Mouse (Mus musculus): ENCODE measurements around the gene Tbxas1. TPM values are rescaled to one million over a fixed set of nuclear protein-coding genes. Genes with fewer than 3 reads are reported as not detected.

Tbxas1 gene
- polyA plus RNA-seq, 1 experiment from 2014 or later, result 2.7 TPM

- Histone ChIP-seq H3K9ac (no peak overlapping the region), H3K27ac (replicated peaks) (no peak overlapping the region), H3K4me1 (replicated peaks) (peaks cover 36% of the 10 kb centered on the region), H3K9me3 (no peaks in the 10 kb centered on the region), H3K4me2 (no peak overlapping the region), H3K36me3 (no peaks in the 10 kb centered on the region), H3K27me3 (no peaks in the 10 kb centered on the region), H3K4me3 (no peak overlapping the region)
- 85% methylated on average over 3 of the region's 3 CpGs for WGBS
- ATAC-seq (ENCODE audit: low FRiP score, low read depth), result no peak
Measured at GRCm38 (mm10) chr6:38841551-38841950, 33.7 kb upstream of the Tbxas1 start.

DNA sequence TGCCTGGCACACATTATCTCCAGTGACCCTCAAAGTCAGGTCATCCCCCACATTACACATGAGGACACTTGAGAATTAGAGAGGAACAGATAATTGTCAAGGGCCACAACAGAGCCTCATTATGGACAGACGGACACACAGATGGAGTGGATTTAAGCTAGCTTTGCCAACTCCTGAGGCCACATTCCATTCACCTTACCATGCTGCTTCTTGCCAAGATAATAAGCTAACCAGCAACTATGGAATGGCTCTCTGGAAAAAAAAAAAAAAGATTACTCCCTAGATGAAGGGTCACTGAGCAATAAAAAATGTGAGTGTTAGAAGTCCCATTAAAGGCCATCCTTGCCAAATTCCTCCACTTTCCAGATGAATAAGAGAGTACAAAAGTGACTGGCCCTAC, 30.1 kb upstream of the Tbxas1 start:
- WGBS, result 67% methylated on average over 1 of the region's 1 CpGs
- peaks cover 66% of the 10 kb centered on the region for H3K4me1 ChIP-seq (replicated peaks)

GRCm38 (mm10) chr6:38845876-38846275, 29.3 kb upstream of the Tbxas1 start:
- H3K4me2 ChIP-seq, result no peak overlapping the region
- no peaks in the 10 kb centered on the region for H3K9me3 ChIP-seq
- WGBS, result 41% methylated on average over 5 of the region's 5 CpGs
- H3K4me1 ChIP-seq (replicated peaks), result peaks cover 60% of the 10 kb centered on the region
- ATAC-seq (ENCODE audit: low FRiP score, low read depth), result no peak
- 0 out of 2 replicates have a peak overlapping the region, but pooled peaks have one; percentile 55 for H3K27ac ChIP-seq (replicated peaks)
- H3K9ac ChIP-seq, result no peak overlapping the region
- no peaks in the 10 kb centered on the region for H3K36me3 ChIP-seq
- H3K27me3 ChIP-seq, result no peaks in the 10 kb centered on the region
- H3K4me3 ChIP-seq, result no peak overlapping the region

More for the DNA sequence above, 30.1 kb upstream of the Tbxas1 start:
- no peak overlapping the region for H3K4me2 ChIP-seq
- H3K27ac ChIP-seq (replicated peaks), result no peak overlapping the region
- no peak overlapping the region for H3K9ac ChIP-seq
- ATAC-seq (ENCODE audit: low FRiP score, low read depth), result no peak
- H3K4me3 ChIP-seq, result no peak overlapping the region
- no peaks in the 10 kb centered on the region for H3K27me3 ChIP-seq
- no peaks in the 10 kb centered on the region for H3K36me3 ChIP-seq
- H3K9me3 ChIP-seq, result no peaks in the 10 kb centered on the region

DNA sequence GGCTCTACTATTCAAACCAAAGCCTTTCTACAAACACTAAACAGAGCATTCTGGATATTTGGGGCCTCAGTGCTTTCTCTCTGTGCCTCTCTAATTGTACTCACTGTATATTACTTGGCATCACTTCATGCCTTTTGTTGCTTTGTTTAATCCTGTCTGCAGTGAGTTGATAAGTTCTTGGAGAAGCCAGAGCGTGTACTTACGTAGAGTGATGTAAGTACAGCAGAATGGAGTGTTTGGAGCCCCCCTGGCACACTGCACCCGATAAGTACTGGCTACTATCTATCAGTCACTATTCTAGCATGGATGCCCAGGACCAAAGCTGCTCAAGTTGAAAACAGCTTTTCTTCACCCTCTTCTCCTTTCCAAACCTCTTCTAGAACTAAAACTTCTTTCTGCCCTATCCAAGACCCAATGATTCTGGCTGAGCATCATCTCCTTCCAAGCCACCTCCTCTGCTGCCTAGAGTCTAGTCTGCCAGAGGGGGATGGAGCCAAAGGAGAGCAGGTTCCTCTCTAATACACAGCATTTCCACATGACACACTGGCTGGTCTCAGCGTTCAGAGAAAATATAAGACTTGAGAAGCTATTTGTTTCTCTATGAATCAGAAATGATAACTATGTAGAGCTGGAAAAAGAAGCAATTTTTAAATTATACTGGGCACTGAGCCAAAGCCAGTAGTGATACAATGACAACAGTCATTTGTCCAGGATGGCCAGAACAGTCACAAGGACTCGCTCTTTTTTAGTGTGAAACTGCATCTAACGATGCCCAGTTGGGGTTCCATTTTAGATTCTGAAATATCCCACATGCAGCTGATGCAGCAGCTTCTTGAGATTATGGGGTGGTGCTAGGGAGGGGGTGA, 28.6 kb upstream of the Tbxas1 start:
- peak; percentile 35; the same call in 1 of the 2 replicates for ATAC-seq (ENCODE audit: low FRiP score, low read depth)
- Histone ChIP-seq H3K4me2 (no peak overlapping the region), H3K27ac (replicated peaks) (peak overlapping the region; percentile 55), H3K36me3 (no peaks in the 10 kb centered on the region), H3K9me3 (no peaks in the 10 kb centered on the region), H3K27me3 (no peaks in the 10 kb centered on the region), H3K9ac (no peak overlapping the region), H3K4me1 (replicated peaks) (peaks cover 55% of the 10 kb centered on the region), H3K4me3 (no peak overlapping the region)
- 49% methylated on average over 6 of the region's 6 CpGs for WGBS

- no peak overlapping the region for H3K4me2 ChIP-seq
- ATAC-seq (ENCODE audit: low FRiP score, low read depth), result no peak
- 63% methylated on average over 1 of the region's 1 CpGs for WGBS
- no peak overlapping the region for H3K4me3 ChIP-seq
- H3K36me3 ChIP-seq, result no peaks in the 10 kb centered on the region
- H3K9me3 ChIP-seq, result no peaks in the 10 kb centered on the region
- H3K9ac ChIP-seq, result no peak overlapping the region
- no peaks in the 10 kb centered on the region for H3K27me3 ChIP-seq
- peaks cover 62% of the 10 kb centered on the region for H3K4me1 ChIP-seq (replicated peaks)
- H3K27ac ChIP-seq (replicated peaks), result 0 out of 2 replicates have a peak overlapping the region, but pooled peaks have one; percentile 16
Measured at GRCm38 (mm10) chr6:38847447-38847846, 27.8 kb upstream of the Tbxas1 start.

GRCm38 (mm10) chr6:38847958-38848910, 27.0 kb upstream of the Tbxas1 start:
- Histone ChIP-seq H3K9me3 (no peaks in the 10 kb centered on the region), H3K27me3 (no peaks in the 10 kb centered on the region), H3K4me2 (no peak overlapping the region), H3K4me1 (replicated peaks) (peaks cover 69% of the 10 kb centered on the region), H3K36me3 (no peaks in the 10 kb centered on the region), H3K9ac (no peak overlapping the region), H3K27ac (replicated peaks) (0 out of 2 replicates have a peak overlapping the region, but pooled peaks have one; percentile 9), H3K4me3 (no peak overlapping the region)
- no peak for ATAC-seq (ENCODE audit: low FRiP score, low read depth)
- WGBS, result 45% methylated on average over 3 of the region's 3 CpGs

GRCm38 (mm10) chr6:38850715-38851259, 24.4 kb upstream of the Tbxas1 start:
- H3K27me3 ChIP-seq, result no peaks in the 10 kb centered on the region
- H3K9ac ChIP-seq, result no peak overlapping the region
- no peak overlapping the region for H3K27ac ChIP-seq (replicated peaks)
- no peak for ATAC-seq (ENCODE audit: low FRiP score, low read depth)
- peaks cover 71% of the 10 kb centered on the region for H3K4me1 ChIP-seq (replicated peaks)
- 95% methylated on average over 6 of the region's 6 CpGs for WGBS
- H3K9me3 ChIP-seq, result no peaks in the 10 kb centered on the region
- no peak overlapping the region for H3K4me2 ChIP-seq
- H3K36me3 ChIP-seq, result no peaks in the 10 kb centered on the region
- no peak overlapping the region for H3K4me3 ChIP-seq

GRCm38 (mm10) chr6:38851740-38852139, 23.5 kb upstream of the Tbxas1 start:
- no peak for ATAC-seq (ENCODE audit: low FRiP score, low read depth)
- Histone ChIP-seq H3K36me3 (no peaks in the 10 kb centered on the region), H3K9ac (no peak overlapping the region), H3K4me3 (no peak overlapping the region), H3K4me1 (replicated peaks) (peaks cover 65% of the 10 kb centered on the region), H3K27ac (replicated peaks) (no peak overlapping the region), H3K4me2 (no peak overlapping the region), H3K27me3 (no peaks in the 10 kb centered on the region), H3K9me3 (no peaks in the 10 kb centered on the region)
- 77% methylated on average over 2 of the region's 2 CpGs for WGBS

GRCm38 (mm10) chr6:38853561-38853992, 21.6 kb upstream of the Tbxas1 start:
- Histone ChIP-seq H3K27me3 (no peaks in the 10 kb centered on the region), H3K4me3 (no peak overlapping the region), H3K9ac (no peak overlapping the region), H3K4me2 (no peak overlapping the region), H3K4me1 (replicated peaks) (peaks cover 53% of the 10 kb centered on the region), H3K9me3 (no peaks in the 10 kb centered on the region), H3K36me3 (no peaks in the 10 kb centered on the region), H3K27ac (replicated peaks) (0 out of 2 replicates have a peak overlapping the region, but pooled peaks have one; percentile 26)
- 68% methylated on average over 5 of the region's 5 CpGs for WGBS
- no peak for ATAC-seq (ENCODE audit: low FRiP score, low read depth)

DNA sequence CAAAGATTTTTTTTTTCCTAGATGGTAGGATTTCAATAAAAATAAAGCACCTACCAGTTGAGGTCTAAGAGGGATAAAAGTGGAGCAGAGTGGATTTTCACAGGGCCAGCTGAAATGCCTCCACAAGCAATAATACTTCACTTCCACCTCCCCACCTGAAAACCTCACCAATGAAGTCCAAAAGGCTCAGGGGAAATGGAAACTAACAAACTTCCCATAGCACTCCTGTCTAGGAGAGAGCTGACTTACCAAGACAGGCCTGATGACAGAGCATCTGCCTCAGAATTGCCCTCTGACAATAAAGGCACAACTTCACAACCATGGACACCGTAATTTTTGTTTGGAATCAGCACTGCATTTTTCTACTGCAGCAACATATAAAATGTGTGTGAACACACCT, 15.4 kb upstream of the Tbxas1 start:
- WGBS, result 92% methylated on average over 1 of the region's 1 CpGs
- no peak overlapping the region for H3K4me2 ChIP-seq
- no peaks in the 10 kb centered on the region for H3K36me3 ChIP-seq
- H3K9me3 ChIP-seq, result no peaks in the 10 kb centered on the region
- ATAC-seq (ENCODE audit: low FRiP score, low read depth), result no peak
- no peak overlapping the region for H3K27ac ChIP-seq (replicated peaks)
- no peak overlapping the region for H3K9ac ChIP-seq
- no peak overlapping the region for H3K4me3 ChIP-seq
- H3K27me3 ChIP-seq, result no peaks in the 10 kb centered on the region
- H3K4me1 ChIP-seq (replicated peaks), result peaks cover 18% of the 10 kb centered on the region

DNA sequence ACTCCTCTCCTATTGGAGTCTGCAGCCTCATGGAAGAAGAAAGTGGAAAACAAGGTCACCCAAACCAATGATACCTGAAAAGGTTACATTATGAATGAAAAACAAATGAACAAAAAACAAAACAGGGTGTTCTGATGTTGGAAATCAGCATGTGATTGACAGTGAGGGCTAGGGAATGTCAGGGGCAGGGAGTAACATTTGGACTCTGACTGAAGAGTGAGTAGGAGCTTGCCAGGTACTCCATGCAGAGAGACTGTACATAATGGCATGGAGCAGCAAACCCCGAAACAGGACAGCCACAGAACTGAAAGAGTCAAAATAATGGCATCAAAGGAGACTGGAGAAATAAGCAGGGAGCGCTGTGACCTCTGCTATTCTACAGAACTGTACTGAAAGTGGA, 14.9 kb upstream of the Tbxas1 start:
- H3K27ac ChIP-seq (replicated peaks), result no peak overlapping the region

More for the DNA sequence above, 14.9 kb upstream of the Tbxas1 start:
- Histone ChIP-seq H3K9me3 (no peaks in the 10 kb centered on the region), H3K36me3 (no peaks in the 10 kb centered on the region), H3K27me3 (no peaks in the 10 kb centered on the region), H3K4me2 (no peak overlapping the region), H3K4me1 (replicated peaks) (peaks cover 18% of the 10 kb centered on the region), H3K4me3 (no peak overlapping the region), H3K9ac (no peak overlapping the region)
- no peak for ATAC-seq (ENCODE audit: low FRiP score, low read depth)
- WGBS, result 95% methylated on average over 2 of the region's 2 CpGs

Data from hindbrain, embryonic 15.5 days (tissue).